Mouse (Mus musculus): Measurements from ENCODE around the gene Sphkap. TPM values are rescaled to one million over a fixed set of nuclear protein-coding genes. Genes with fewer than 3 reads are reported as not detected.

The Sphkap gene
- polyA plus RNA-seq, 1 experiment from 2014 or later, result 5.7 TPM

DNA sequence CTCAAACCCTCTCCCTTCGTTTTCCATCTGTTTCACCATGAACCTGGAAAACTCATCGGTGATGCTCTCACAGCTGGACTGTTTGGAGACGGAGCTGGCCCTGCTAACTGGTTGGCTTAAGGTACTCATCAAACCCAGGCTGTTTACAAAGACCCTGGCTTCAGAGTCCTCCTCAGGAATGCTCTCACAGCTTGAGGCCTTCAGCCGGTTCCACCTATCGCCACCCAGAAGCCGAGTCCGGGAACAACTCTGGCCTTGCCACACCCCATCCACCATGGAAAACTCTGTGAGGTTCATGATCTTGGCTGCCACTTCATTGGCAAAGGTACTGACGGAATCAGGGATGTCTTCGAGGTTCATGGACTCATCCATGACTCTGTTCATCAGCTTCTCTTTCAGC lies 131.4 kb downstream of the Sphkap start:
- Histone ChIP-seq H3K4me2 (no peak overlapping the region), H3K36me3 (ENCODE audit: poor library complexity, severe bottlenecking) (no peaks in the 10 kb centered on the region), H3K4me3 (no peak overlapping the region), H3K9ac (no peak overlapping the region), H3K4me1 (peaks cover 3% of the 10 kb centered on the region; the same call in 1 of the 2 replicates), H3K9me3 (replicated peaks) (no peaks in the 10 kb centered on the region), H3K27me3 (no peaks in the 10 kb centered on the region), H3K27ac (peak overlapping the region; percentile 57)
- 91% methylated on average over 9 of the region's 9 CpGs for WGBS
- peak; percentile 44; the same call in 1 of the 2 replicates for ATAC-seq

DNA sequence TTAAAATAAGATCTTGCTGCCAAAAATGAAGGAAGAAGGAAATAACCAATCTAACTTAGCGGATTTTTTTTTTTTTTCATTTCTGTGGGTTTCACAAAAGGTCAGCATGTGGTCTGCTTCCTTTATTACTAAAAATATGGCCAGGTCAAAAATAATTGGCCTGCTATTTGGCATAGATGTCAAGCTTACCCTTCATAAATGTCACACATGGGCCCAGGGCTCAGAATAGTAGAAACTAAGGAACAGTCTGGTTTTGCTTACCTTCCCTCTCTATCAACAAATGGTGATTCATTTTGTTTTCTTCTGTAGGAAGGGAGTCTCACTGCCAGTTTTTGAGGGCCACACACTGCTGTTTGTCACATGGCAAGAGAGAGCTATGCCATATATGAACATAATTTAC lies 156.3 kb downstream of the Sphkap start:
- Histone ChIP-seq H3K4me1 (no peaks in the 10 kb centered on the region), H3K9me3 (replicated peaks) (no peaks in the 10 kb centered on the region), H3K4me3 (no peak overlapping the region), H3K4me2 (no peak overlapping the region), H3K36me3 (ENCODE audit: poor library complexity, severe bottlenecking) (no peaks in the 10 kb centered on the region), H3K9ac (no peak overlapping the region), H3K27ac (no peak overlapping the region), H3K27me3 (no peaks in the 10 kb centered on the region)
- WGBS, result 82% methylated on average over 1 of the region's 1 CpGs
- ATAC-seq, result no peak

DNA sequence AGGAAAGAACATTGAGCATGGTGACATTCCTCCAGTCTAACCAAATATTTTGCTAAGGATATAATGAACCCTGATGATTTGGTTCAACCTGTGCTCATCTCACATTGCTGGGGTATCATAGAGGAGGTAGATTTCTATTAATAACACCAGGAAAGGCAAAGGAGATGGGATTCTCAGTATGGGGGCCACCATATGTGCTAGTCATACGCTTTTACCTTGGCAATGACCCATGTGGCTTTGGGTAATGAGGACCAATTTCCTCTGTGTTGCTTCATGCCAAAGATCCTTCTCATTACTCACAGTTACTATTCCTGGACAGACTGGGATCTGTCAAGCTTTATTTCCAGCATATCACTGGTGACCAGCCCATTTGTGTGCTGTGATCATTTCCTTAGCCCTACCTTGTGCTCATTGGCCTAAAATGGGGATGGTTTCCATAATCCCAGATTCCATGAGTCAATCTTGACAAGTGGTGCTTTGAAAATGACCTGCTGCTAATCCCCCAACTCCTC lies 159.7 kb downstream of the Sphkap start:
- no peaks in the 10 kb centered on the region for H3K4me1 ChIP-seq
- H3K9ac ChIP-seq, result no peak overlapping the region
- ATAC-seq, result no peak
- H3K9me3 ChIP-seq (replicated peaks), result no peaks in the 10 kb centered on the region
- H3K27me3 ChIP-seq, result no peaks in the 10 kb centered on the region
- no peak overlapping the region for H3K27ac ChIP-seq
- no peak overlapping the region for H3K4me3 ChIP-seq
- WGBS, result 90% methylated on average over 1 of the region's 1 CpGs
- no peaks in the 10 kb centered on the region for H3K36me3 ChIP-seq (ENCODE audit: poor library complexity, severe bottlenecking)
- H3K4me2 ChIP-seq, result no peak overlapping the region

DNA sequence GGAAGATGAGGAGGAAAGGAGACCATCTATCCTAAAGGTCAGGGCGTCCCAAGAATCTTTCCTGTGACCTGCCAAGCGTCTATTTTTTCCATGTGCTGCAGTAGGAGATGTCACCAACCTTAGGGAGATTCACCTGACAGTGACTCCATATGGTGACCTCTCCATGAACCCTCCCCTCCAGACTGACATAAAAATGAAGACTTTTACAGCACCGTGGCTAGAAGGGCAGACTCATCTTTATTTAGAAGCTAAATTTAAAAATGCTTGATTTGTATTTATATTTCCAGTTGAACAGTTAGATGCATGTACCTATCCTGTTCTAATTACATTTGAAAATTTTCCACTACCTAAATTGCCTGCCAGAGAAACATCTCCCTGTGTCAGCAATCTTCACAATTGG lies 180.1 kb downstream of the Sphkap start:
- H3K9ac ChIP-seq, result no peak overlapping the region
- H3K27ac ChIP-seq, result no peak overlapping the region
- no peaks in the 10 kb centered on the region for H3K9me3 ChIP-seq (replicated peaks)
- ATAC-seq, result no peak
- no peak overlapping the region for H3K4me3 ChIP-seq
- H3K4me2 ChIP-seq, result no peak overlapping the region
- WGBS, result 94% methylated on average over 3 of the region's 3 CpGs
- H3K36me3 ChIP-seq (ENCODE audit: poor library complexity, severe bottlenecking), result no peaks in the 10 kb centered on the region
- no peaks in the 10 kb centered on the region for H3K27me3 ChIP-seq
- no peaks in the 10 kb centered on the region for H3K4me1 ChIP-seq

DNA sequence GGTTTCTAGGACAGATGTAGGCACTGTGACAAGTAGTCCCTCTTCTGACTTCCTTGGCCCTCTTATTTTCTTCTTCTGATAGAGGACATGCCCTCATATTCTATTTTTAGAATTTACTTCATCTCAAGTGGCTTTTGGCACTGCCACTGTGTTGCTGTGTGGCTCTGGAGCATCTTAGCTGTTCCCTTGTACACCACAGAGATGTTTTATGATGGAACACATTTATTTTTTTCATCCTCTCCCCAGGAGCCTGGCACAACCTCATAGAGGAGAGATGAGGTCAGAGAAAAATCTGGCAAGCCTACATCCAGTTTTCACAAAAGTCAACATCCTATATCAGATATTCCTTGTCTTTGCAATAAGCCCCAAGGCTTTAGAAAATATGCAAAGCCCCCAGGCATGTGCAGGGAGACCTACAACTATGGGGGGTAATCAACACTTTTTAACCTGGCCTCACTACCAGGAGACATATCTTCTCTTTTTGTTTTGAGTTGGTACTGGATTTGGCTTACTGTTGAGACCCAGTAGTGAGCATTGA lies 183.5 kb downstream of the Sphkap start:
- Histone ChIP-seq H3K36me3 (ENCODE audit: poor library complexity, severe bottlenecking) (no peaks in the 10 kb centered on the region), H3K4me3 (no peak overlapping the region), H3K9me3 (replicated peaks) (no peaks in the 10 kb centered on the region), H3K9ac (no peak overlapping the region), H3K27me3 (no peaks in the 10 kb centered on the region), H3K4me2 (no peak overlapping the region), H3K4me1 (no peaks in the 10 kb centered on the region), H3K27ac (no peak overlapping the region)
- no peak for ATAC-seq

DNA sequence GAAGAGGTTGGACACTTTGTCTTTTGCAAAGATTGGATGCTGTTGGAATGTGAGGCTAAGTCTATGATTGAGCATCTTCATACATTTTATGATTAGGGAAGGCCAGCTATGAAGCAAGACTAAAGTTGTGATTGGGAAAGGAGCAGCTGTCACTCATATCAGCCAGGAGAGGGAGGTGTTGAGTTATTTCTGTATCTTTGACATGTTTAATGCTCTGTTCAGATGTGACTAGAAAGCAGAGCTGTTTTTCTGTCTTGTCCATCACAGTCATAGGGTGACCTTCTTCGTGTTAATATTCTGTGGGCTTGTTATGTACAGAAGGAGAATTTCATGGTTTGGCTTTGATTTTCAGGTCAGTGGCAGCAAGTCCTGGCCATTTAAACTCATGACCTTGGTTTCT lies 184.9 kb downstream of the Sphkap start:
- Histone ChIP-seq H3K4me2 (no peak overlapping the region), H3K9ac (no peak overlapping the region), H3K4me1 (no peaks in the 10 kb centered on the region), H3K27ac (no peak overlapping the region), H3K27me3 (no peaks in the 10 kb centered on the region), H3K4me3 (no peak overlapping the region), H3K36me3 (ENCODE audit: poor library complexity, severe bottlenecking) (no peaks in the 10 kb centered on the region), H3K9me3 (replicated peaks) (no peaks in the 10 kb centered on the region)
- 79% methylated on average over 1 of the region's 1 CpGs for WGBS
- no peak for ATAC-seq

DNA sequence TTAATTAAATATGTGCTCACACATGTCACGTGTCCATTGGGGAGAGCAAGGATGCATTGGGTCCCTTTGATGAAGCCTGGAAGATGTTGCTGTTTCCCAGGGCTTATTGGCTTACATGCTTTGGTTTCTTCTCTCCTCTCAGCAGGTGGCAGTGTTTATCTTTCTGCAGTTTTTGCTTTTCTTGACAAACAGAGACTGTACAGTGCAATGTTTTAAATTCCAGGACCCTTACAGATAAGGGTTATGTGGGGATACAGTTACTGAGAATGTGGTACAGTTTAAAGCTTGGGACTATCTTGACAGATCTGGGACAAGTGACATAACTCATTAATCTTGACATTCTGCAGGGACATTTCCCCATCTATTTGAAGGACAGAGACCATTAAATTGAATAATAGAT lies 189.7 kb downstream of the Sphkap start:
- Histone ChIP-seq H3K4me3 (no peak overlapping the region), H3K27ac (no peak overlapping the region), H3K4me2 (no peak overlapping the region), H3K9me3 (replicated peaks) (no peaks in the 10 kb centered on the region), H3K36me3 (ENCODE audit: poor library complexity, severe bottlenecking) (no peaks in the 10 kb centered on the region), H3K27me3 (no peaks in the 10 kb centered on the region), H3K9ac (no peak overlapping the region), H3K4me1 (no peaks in the 10 kb centered on the region)
- ATAC-seq, result peak; percentile 57; the same call in 1 of the 2 replicates
- 37% methylated on average over 1 of the region's 1 CpGs for WGBS

DNA sequence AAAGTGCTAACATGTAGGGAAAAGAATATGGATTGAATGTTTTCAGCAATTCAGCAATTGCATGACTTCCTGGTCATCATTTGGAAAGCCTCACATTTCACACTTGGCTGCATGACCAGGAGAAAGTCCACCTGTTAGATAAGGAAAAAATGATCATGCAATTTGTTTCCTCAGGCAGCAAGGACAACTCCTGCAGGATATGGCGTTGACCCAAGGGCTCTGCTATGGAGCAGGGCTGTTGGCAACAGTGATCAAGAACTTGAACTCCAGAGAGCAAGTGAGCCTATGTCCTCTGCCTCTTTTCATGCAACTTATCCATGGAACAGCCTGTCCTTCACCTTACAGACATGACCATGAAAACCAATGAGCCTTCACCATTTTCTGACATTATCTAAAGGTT lies 198.0 kb downstream of the Sphkap start:
- no peak overlapping the region for H3K9ac ChIP-seq
- no peaks in the 10 kb centered on the region for H3K27me3 ChIP-seq
- no peaks in the 10 kb centered on the region for H3K4me1 ChIP-seq
- H3K9me3 ChIP-seq (replicated peaks), result no peaks in the 10 kb centered on the region
- H3K27ac ChIP-seq, result no peak overlapping the region
- WGBS, result 90% methylated on average over 1 of the region's 1 CpGs
- H3K36me3 ChIP-seq (ENCODE audit: poor library complexity, severe bottlenecking), result no peaks in the 10 kb centered on the region
- ATAC-seq, result no peak
- H3K4me2 ChIP-seq, result no peak overlapping the region
- H3K4me3 ChIP-seq, result no peak overlapping the region

Other genes with a start within 250 kb of the Sphkap start
- gene Daw1, start 248.4 kb downstream of the Sphkap start, polyA plus RNA-seq (2015; fragmentation: Nextera tagmentation; extraction: Ambion mirVana), result 0.54 and 0.89 TPM in 2 replicates

Data from forebrain, embryonic 13.5 days (tissue).